Mouse (Mus musculus) brain, embryonic 14.5 days (tissue): ENCODE data around the gene Ebf1.

ENCODE experiments used
- CTCF ChIP-seq: fragments of 200-500 bp; IDR thresholded peaks from 2 replicates; pipeline ENCODE4 v1.5.1; 2012; ENCODE audit warnings: inconsistent platforms, mild to moderate bottlenecking, moderate library complexity, borderline replicate concordance; ENCODE audit not compliant: insufficient read depth, insufficient read length; ENCODE audit errors: extremely low read depth
- POLR2A ChIP-seq: fragments of 200-500 bp; IDR thresholded peaks from 2 replicates; pipeline ENCODE4 v1.6.1; 2012; ENCODE audit warnings: mild to moderate bottlenecking, inconsistent platforms, borderline replicate concordance; ENCODE audit not compliant: poor library complexity, insufficient read depth, insufficient read length, severe bottlenecking; ENCODE audit errors: extremely low read depth

GRCm38 (mm10) chr11:44606881-44607280 lies 10.2 kb upstream of the Ebf1 start:
- TF ChIP-seq POLR2A, result no peak
- TF ChIP-seq CTCF, result no peak
